Mouse (Mus musculus) spleen, adult 10 weeks (tissue): ENCODE data around the gene Spint3. TPM values are rescaled to one million over a fixed set of nuclear protein-coding genes. Genes with fewer than 3 reads are reported as not detected.

Experiments used
- polyA plus RNA-seq: library from polyadenylated mRNA; stranded (reverse); fragments of 350-450 nt; fragmentation: Illumina TruSeq; extraction: RNeasy Lipid Tissue Mini Kit (QIAGEN cat#74804); gene quantifications from one replicate; pipeline ENCODE4 v1.2.3, GENCODE M21; 2015; ENCODE audit warnings: low replicate concordance; ENCODE audit not compliant: insufficient read depth

The Spint3 gene
- not detected for polyA plus RNA-seq

GRCm38 (mm10) chr2:164573359-164573758 lies at the start of gene Spint3:
Spint3 (minus strand) TSS chr2:164573459.

GRCm38 (mm10) chr2:164613471-164613870 lies 40.2 kb upstream of the Spint3 start, which contains the start of the genes Wfdc6b and Wfdc8:
Wfdc6b (plus strand) TSS chr2:164613522.
Wfdc8 (minus strand) TSS chr2:164613626.

GRCm38 (mm10) chr2:164593494-164593893 lies 20.2 kb upstream of the Spint3 start, which contains the start of gene Eppin:
Eppin (minus strand) TSS chr2:164593594.

GRCm38 (mm10) chr2:164585025-164585725 lies 11.9 kb upstream of the Spint3 start, which contains the start of gene Wfdc6a:
Wfdc6a (minus strand) TSS chr2:164585447.

GRCm38 (mm10) chr2:164562391-164563188 lies 10.7 kb downstream of the Spint3 start, which contains the start of gene Wfdc2:
Wfdc2 (plus strand) TSS chr2:164562413.

Other genes with a start within 250 kb of the Spint3 start
- gene Svs5, start 240.7 kb downstream of the Spint3 start, polyA plus RNA-seq = not detected
- 67.5 TPM for gene Slpi, start 184.4 kb downstream of the Spint3 start, polyA plus RNA-seq
- gene Rbpjl, start 170.3 kb downstream of the Spint3 start, polyA plus RNA-seq = 0.04 TPM
- gene Matn4, start 168.3 kb downstream of the Spint3 start, polyA plus RNA-seq = 0.06 TPM
- 55.3 TPM for gene Sdc4, start 129.6 kb downstream of the Spint3 start, polyA plus RNA-seq
- gene Sys1, start 116.5 kb downstream of the Spint3 start, polyA plus RNA-seq = 21.8 TPM
- gene Gm20458, start 112.5 kb downstream of the Spint3 start, polyA plus RNA-seq = not detected
- gene Trp53tg5, start 99.7 kb downstream of the Spint3 start, polyA plus RNA-seq = not detected
- gene Dbndd2, start 87.4 kb downstream of the Spint3 start, polyA plus RNA-seq = 12.0 TPM
- gene Pigt, start 75.9 kb downstream of the Spint3 start, polyA plus RNA-seq = 28.4 TPM
- gene Wfdc2, start 11.0 kb downstream of the Spint3 start, polyA plus RNA-seq = not detected
- 0.44 TPM for gene Wfdc6a, start 12.0 kb upstream of the Spint3 start, polyA plus RNA-seq
- not detected for gene Eppin, start 20.1 kb upstream of the Spint3 start, polyA plus RNA-seq
- gene Wfdc6b, start 40.1 kb upstream of the Spint3 start, polyA plus RNA-seq = not detected
- gene Wfdc8, start 40.2 kb upstream of the Spint3 start, polyA plus RNA-seq = not detected
- gene Wfdc16, start 65.3 kb upstream of the Spint3 start, polyA plus RNA-seq = not detected
- gene Wfdc10, start 82.6 kb upstream of the Spint3 start, polyA plus RNA-seq = not detected
- not detected for gene Wfdc9, start 83.1 kb upstream of the Spint3 start, polyA plus RNA-seq
- not detected for gene Wfdc11, start 100.6 kb upstream of the Spint3 start, polyA plus RNA-seq
- not detected for gene Wfdc13, start 111.6 kb upstream of the Spint3 start, polyA plus RNA-seq
- not detected for gene Spint4, start 125.0 kb upstream of the Spint3 start, polyA plus RNA-seq
- gene Spint5, start 141.8 kb upstream of the Spint3 start, polyA plus RNA-seq = not detected
- 0.39 TPM for gene Wfdc3, start 172.5 kb upstream of the Spint3 start, polyA plus RNA-seq
- gene Dnttip1, start 172.5 kb upstream of the Spint3 start, polyA plus RNA-seq = 16.4 TPM
- 44.2 TPM for gene Ube2c, start 196.4 kb upstream of the Spint3 start, polyA plus RNA-seq
- gene Tnnc2, start 206.5 kb upstream of the Spint3 start, polyA plus RNA-seq = not detected
- gene Snx21, start 212.4 kb upstream of the Spint3 start, polyA plus RNA-seq = 5.2 TPM
- gene Acot8, start 231.4 kb upstream of the Spint3 start, polyA plus RNA-seq = 14.0 TPM
- gene Zswim3, start 231.6 kb upstream of the Spint3 start, polyA plus RNA-seq = 5.5 TPM
- gene Zswim1, start 249.2 kb upstream of the Spint3 start, polyA plus RNA-seq = 4.9 TPM